Mouse (Mus musculus): ENCODE measurements around the gene 6030468B19Rik.

Gene 6030468B19Rik

DNA sequence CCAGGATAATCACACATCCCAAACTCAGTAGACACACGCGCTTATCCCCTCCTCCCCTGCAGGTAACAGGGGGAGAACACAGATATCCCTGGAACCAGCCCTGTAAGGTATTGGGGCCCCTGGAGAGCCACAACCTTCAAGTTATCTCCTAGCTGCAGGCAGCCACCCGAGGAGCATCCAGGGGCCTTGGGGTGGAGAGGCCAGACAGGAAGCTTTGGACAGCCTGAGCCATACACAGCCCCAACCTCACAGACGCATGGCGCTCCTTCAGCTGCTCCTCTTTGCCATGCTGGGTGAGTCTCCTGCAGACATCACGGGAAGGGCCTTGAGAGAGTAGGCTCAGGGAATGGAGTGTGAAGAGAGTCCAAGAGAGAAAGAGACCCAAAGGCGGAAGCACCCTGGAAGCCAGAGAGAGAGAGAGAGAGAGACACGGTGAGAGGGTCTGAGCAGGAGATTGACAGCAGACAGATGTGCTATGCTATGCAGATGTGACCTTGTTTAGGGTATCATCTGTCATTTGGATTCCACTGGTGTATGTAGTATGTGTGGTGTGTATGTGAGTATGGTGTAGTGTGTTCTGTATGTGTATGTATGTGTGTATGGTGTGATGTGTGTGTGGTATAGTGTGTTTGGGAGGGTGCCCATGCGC is at the start of gene 6030468B19Rik:
TSS of gene 6030468B19Rik (plus strand) at position 150 of the 649 bp plus-strand sequence.
- no peak for DNase-seq

DNA sequence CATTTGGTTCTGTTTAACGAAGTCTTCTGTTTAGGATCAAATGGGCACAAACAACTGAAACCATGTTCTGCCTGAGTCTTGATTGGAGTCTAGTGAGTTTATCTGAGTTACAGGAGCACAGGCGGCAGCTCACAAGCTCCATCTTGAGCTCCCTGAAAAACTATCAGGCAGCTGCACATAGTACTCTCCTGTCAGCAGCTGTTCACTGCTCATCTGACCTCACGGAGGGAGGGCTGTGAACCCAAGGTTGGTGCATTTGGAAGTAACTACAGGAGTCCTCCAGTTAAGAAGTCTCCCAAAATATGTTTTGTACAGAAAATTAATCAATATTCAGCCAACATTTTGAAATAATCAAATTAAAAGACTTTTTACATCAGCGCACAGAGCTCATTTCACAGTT is 48.8 kb upstream of the 6030468B19Rik start:
- no peak for DNase-seq

DNA sequence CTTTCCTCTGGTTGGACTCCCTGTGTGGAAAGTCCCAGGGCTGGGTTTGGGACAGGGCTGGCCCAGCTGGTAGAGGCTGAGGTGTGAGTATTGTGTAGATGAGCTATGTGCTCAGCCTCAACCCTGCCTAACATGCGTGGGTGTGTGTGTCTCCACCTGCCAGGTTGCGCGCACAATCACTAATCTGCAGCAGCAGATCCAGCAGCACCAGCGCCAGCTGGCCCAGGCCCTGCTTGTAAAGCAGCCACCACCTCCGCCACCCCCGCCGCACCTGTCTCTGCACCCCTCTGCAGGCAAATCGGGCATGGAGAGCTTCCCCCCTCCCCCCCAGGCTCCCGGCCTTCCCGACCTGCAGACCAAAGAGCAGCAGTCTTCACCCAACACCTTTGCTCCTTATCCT is 48.0 kb upstream of the 6030468B19Rik start:
- DNase-seq, result peak in 1 of 2 experiments; percentile 35

DNA sequence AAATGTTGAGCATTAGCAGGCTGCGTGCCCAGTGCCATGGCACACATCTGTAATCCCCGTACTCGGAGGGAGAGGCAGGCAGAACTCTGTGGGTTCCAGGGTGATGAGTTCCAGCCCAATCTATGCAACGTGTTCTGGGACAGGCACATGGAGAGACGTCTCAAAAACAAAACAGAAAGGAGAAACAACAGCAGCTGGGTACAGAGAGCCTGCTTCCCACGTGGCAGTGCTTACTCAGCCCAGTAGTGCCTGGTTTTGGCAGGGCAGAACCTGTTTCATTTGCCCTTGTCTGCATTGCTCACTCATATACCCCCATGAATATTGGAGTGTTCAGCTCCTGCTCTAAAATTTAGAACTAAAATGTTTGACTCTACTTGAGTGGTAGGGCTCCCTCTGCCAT is 45.9 kb upstream of the 6030468B19Rik start:
- no peak for DNase-seq

DNA sequence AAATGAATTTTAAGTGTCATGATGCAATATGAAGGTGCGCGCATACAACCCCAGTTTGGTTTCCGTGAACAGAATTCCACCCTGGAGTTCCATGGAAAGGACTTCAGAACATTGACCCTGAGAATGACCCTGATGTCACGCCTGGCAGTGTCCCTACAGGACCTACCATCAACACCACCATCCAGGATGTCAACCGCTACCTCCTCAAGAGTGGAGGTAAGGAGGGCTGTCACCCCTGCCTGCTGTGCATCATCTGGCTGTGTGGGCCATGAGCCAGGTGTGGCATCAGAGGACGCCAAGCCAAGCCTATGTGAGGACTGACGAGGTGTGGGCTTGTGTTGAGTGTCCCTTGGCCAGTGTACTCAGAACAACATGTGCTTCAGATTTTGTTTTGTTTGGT is 41.6 kb upstream of the 6030468B19Rik start:
- DNase-seq, result no peak

DNA sequence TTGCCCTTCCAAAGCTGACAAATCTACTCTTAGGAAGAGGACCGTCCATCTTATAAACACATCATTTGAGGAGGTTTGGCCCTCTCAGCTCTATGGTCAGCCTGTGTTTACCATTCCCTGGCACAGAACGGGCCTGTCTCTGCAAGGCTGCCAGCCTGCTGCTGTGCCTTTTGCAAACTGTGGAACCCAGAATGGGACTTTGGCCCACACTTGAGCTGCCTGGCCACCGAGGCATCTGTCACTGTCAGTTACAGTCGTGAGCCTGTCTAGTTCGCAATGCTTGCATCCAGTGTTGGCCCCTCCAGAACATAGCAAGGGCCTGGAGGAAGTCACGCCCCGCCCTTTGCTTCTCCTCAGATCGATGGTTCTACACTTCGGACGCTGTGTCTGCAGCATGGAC is 38.2 kb upstream of the 6030468B19Rik start:
- peak; percentile 79 to 84 for DNase-seq

DNA sequence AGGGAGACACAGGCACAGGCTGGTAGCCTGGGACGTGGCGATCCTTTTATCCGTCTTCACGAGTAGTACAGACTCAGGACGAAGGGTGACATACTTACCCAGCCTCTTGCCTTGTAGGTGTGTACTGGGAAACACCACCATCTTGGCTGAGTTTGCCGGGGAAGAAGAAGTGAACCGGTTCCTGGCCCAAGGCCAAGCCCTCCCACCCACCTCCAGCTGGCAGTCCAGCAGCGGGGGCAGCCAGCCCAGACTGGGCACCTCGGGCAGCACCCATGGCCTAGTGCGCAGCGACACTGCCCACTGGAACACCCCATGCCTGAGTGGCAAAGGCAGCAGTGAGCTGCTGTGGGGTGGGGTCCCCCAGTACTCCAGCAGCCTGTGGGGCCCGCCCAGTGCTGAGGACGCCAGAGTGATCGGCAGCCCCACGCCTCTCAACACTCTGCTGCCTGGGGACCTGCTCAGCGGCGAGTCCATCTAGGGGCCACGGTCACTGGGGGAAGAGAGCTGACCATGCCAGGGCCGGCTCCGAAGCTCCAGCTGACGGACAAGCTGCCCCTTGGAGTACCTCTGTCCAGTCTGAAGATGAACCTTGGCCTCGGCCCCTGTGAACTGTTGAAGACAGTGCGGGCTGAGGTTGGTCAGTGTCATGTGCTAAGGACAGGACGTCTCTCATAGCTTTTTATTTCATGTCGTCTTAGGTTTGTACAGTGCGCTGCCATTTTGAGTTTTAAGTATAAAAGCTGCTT is 36.9 kb upstream of the 6030468B19Rik start:
- peak; percentile 70 to 76 for DNase-seq

DNA sequence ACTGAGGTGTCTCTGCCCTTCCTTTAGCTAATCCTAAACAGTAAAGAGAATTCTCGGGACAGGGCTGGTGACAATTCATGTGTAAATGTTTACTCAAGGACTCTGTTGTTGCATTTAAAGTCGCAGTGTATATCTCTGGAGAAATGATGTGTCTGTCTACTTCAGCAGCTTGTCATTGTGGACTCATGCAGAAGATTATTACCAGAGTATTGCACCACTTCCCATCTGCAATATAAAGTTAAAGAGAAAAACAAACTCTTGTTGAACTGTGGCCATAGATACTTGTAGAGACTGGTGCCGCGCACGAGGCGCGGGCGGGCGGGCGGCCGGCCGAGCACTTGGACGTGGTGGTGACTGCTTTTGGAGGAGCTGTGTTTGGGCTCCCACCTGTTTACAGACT is 35.7 kb upstream of the 6030468B19Rik start:
- DNase-seq, result no peak

DNA sequence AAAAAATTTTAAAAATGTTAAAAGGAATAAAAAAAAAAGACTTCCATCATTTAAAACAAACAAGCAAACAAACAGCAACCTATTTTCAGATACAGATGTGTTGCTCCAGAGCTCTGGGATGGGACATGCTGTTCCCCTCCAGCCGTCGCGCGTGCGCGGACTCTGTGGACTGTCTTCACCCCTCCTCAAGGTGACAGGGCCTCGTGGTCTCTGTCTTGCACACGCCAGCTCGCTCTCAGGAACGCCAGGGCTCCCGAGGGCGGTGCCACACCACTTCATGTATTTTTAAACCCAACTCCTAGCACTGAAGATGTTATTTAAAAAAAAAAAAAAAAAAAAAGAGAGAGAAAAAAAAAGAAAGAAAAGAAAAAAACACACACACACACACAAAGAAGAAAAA is 35.2 kb upstream of the 6030468B19Rik start:
- no peak for DNase-seq

DNA sequence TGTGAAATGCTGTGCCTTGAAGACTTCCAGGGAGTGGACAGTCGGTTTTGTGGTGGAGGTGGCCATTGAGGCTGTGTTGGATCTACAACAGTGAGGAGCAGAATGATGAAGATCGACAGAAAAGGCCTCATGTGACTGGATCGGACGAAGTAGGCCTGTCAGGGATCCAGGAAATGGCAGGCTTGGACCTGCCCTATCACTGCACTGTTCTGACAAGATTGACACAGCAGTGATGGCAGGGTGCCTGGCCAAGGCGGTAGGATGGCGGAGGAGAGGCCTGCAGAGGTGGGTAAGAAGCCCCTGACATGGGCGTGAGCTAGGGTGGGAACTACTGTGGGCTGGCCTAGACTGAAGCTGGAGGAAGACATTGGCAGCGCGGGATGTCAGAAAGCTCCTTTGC is 33.1 kb upstream of the 6030468B19Rik start:
- DNase-seq, result peak in 1 of 2 experiments; percentile 43

DNA sequence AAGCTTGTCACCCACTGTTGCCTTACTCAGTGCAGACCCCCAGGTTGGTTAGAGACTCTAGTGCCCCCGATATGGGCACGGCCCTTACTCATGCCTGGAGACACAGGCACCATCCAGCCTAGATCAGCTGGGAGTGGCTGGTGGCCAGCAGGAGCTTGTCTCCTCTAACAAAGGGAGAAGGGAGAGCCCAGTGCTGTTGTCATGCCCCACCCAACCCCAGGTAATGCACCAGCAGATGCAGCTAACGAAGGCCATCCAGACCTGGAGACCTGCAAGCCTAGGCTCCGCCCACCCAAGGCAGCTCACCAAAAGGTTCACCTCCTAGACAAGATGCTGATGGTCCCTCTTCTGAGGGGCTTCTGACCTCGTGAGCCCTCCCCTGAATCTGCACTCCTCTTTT is 32.1 kb upstream of the 6030468B19Rik start:
- no peak for DNase-seq

DNA sequence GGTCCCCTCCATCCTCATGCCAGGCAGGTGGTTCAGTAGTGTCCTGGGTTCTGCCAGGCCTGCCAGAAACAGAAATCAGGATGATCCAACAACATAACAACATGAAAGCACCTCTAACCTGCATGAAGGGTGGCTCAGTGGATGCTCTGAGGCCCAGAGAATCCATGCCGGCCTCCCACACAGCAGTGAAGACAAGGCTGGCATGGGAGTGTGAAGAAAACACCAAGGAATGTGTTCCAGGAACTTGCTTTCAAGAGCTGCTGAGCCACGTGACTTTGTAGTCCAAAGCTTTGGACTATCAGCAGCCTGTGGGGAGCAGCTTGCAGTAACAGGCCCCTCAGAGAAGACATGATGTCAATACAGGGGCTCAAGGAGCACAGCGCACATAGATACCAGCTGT is 31.2 kb upstream of the 6030468B19Rik start:
- DNase-seq, result no peak

DNA sequence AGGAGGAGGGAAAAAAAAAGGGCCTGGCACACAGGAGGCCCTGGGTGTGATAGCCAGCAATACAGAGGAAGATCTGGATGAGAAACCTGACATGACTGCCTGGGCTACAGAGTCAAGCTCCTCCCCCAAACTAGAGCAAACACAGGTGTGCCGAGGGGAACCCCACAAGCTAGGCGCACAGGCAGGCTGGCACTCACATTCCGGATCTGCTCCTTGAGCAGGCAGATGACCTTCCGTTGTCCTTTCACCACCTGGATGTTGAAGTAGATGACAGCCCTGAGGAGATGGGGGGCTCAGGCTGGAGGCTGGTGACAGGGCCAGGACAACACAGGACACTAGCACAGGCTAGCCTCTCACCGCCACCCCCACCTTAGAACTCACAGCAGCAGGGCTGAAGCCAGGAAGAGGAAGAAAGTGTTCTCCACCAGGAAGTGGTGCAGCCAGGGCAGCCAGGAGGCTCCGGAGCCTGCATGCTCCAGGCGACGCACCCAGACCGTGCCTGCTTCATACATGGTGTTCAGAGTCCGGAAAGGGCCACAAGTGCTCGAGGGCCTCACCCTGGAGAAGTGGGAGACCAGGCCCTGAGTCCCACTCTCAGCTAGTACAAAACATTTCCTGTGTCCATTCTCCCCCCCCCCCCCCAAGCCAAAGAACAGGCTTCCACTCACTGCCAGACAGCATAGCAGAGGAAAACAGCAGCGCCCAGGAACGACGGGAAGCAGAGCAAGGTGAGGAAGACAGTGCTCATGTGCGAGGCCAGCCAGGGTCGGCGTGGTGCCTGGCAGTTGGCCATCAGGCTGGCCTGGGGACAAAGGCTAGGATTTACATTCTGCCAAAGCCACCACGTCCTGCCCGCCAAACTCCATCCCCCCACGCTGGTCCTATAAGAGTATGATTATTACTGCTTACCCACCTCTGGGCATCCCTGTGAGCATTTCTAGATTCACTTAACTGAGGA is 28.5 kb upstream of the 6030468B19Rik start:
- DNase-seq, result peak; percentile 85 to 90

DNA sequence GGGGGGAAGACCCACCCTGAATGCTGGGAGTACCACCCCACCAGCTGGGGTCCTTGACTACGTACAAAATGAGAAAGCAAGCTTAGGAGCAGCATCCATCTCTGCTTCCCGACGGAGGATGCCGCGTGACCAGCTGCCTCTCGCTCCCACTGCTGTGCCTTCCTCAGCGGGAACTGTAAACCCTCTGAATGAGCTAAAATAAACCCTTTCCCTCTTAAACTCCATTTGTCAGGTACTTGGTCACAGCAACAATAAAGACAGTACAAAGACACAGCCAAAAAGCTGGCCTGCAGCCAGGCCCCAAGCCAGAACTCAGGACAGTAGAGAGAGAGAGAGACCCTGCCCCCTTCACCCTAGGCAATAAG is 27.8 kb upstream of the 6030468B19Rik start:
- peak; percentile 55 to 57 for DNase-seq

DNA sequence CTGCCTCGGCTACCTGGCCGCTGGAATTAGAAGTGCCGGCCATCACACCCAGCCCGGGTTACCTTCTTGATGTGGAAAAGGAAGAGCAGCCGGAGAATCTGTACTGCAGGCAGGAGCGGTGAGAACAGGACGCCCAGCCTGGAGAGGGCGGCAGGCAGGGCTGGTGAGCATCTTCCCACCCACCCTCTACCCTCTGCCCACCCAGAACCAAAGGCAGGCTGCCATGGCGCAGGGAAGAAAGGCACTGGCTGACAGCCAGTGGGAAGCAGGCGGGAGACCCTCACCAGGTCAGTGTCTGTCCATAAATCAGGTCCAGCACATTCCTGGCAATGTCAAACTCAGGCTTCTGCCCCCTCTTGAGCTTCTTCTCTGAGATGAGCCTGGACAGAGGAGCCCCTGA is 27.1 kb upstream of the 6030468B19Rik start:
- DNase-seq, result peak; percentile 65 to 77

DNA sequence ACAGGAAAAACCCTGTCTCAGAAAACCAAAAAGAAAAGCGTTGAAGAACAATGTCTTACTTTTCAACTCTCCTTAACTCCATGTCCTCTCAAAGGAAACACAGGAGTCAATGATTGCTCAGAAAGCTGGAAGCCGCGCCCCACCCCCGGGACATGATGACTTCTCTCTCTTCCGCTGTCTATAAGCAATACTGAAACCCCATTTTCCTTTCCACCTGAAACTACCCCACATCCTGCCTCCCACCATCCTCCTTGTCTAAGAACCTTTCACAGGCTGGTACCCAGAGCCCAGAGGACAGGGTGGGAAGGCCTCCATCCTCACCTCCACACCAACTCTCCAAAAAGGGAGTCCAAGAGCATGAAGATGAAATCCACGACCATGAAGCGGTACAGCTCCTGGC is 25.1 kb upstream of the 6030468B19Rik start:
- DNase-seq, result no peak

DNA sequence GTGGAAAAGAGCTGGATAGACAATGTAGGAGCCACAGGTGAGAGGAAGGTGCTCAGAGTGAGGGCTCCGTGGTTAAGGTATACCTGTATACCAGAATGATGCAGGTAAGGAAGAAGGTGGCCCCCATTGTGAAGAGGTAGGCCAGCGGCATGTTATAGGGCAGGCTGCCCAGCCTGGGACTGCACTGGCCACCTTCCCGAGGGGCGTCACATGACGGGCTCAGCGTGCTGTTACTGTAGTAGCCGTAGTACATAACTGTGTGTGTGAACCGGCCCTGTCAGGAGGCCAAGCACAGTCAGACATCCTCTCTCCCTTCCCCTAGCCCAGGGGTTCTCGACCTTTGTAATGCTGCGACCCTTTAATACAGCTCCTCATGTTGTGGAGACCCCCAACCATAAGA is 22.5 kb upstream of the 6030468B19Rik start:
- DNase-seq, result peak; percentile 53 to 54

DNA sequence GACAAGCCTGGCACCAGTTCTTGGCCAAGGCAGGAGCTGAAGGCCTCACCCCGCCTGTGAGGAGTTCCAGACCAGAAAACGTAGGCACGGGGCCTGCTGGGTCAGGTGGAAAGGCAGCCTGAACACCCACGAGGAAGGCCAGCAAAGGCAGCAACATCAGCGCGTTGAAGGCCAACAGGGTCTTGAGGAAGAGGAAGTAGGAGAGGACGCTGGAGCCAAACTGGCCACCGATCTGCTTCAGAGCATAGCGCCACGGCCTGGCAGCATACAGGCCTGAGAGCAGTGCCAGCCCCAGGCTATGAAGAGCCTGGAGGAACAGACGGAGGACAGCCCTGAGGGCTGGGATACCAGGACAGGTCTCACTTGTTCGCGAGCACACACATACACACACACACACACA is 21.9 kb upstream of the 6030468B19Rik start:
- peak; percentile 51 to 56 for DNase-seq

DNA sequence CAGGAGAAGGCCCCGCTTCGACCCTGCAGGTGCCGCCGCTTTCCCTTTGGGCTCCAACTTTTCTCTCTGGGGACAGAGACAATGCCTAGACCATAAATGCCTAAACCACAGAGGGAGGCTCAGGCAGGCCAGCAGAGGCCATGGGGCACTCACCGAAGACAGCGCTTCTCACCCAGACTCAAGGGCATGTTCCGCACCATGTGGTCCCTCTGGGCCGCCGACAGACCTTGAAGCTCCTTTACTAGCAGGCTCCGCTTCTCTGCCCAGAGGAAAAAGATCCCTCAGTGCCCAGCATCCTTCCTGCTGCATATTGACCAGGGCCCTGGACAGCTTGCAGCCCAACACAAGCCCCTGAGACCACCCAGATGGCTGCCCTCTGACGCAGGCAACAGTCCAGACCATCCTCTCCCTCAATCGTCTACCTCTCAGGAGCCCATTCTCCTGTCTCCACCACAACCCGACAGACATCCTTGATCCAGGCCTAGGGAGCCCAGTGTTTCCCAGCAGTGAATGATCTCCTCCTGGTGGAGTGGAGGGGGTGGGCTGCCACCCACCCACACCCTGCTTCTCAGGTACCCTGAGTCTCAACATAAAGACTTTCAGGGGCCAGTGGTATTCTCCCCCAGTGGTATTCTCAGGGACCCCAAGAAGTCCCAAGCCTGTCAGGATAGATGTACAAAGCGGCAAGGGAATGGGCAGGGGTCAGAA is 21.2 kb upstream of the 6030468B19Rik start:
- DNase-seq, result no peak

DNA sequence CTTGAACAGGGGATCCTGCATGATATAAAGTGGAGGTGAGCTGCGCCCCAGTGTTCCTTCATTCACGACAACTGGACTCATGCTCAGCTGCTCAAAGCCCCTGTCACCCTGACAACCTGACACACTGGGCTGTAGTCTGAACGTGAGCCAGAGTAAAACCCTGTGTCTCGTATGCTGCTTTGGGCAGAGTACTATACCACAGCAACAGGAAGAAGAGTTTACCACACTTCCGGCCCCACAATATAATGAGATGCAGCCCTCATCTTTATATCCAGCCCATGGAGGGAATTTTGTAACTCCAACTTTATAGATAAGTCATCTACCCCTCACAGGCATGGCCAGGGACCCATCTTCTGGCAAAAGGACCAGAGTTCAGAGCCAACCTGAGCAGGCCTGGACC is 20.3 kb upstream of the 6030468B19Rik start:
- no peak for DNase-seq

DNA sequence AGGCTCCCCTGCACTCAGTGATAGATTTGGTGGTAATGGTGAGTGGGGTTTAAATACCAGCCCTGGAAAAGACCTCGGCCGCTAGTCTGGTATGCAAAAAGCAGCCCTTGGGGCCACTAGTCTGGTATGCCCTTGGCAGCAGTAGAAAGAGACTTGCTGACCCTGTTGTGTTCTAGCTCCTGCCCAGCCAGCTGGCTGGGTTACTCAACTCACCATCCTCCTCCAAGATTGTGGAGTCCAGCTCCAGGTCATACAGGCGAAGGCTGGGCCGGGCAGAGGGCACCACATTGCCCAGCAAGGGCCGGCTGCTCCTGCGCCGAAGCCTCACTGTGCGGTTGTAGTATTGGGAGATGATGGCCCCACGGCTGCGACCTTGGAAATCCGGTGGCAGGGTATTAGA is 19.4 kb upstream of the 6030468B19Rik start:
- no peak for DNase-seq

DNA sequence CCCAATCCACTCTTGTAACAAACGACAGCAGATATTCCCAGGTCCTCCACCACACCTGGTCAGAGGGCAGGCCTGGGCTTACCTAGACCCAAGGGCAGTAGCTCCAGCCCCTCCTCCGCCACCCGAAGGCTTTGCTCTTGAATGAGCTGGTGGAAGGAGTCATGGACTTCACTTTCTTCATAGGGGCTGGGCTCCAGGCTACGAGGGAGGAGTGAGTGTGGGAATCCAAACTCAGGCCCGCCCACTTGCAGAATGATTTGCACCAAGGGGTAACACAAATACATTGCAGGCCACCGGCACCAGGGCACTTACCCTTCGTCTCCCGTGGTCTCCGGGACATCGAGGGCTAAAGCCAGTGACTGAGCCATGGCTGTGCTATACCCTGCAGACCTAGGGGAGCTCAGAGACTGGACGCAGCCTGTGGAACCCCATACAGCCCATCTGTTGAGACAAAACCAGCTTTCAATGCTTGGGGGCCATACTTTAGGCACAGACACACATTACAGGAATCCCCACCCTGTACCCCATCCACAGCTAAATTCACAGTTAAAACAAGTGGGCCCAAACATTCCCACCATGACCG is 18.5 kb upstream of the 6030468B19Rik start:
- DNase-seq, result no peak
